Mouse (Mus musculus) forebrain, embryonic 16.5 days (tissue): ENCODE results near the gene Sh3glb2. TPM values are rescaled to one million over a fixed set of nuclear protein-coding genes. Genes with fewer than 3 reads are reported as not detected.

Experiments
- ATAC-seq: fragments of 200-750 bp; cut with Nextera tagmentation; 2 replicates; pipeline ENCODE4 v1.8.0; 2017; ENCODE audit warnings: mild to moderate bottlenecking, moderate library complexity
- H3K27ac ChIP-seq: fragments of 300-500 bp; sonication (generic); 2 replicates; pipeline ENCODE4 v1.5.1; 2014; ENCODE audit warnings: low read length, control low read depth
- H3K27me3 ChIP-seq: fragments of 300-500 bp; sonication (generic); replicated peaks from 2 replicates; pipeline ENCODE4 v1.6.1; 2014; ENCODE audit warnings: low read length; ENCODE audit not compliant: control insufficient read depth, insufficient read depth
- H3K36me3 ChIP-seq: fragments of 300-500 bp; sonication (generic); 2 replicates; pipeline ENCODE4 v1.6.1; 2014; ENCODE audit not compliant: control insufficient read depth, insufficient read depth
- H3K4me1 ChIP-seq: fragments of 300-500 bp; sonication (generic); replicated peaks from 2 replicates; pipeline ENCODE4 v1.6.1; 2014; ENCODE audit warnings: low read length; ENCODE audit not compliant: control insufficient read depth, insufficient read depth
- H3K4me2 ChIP-seq: fragments of 300-500 bp; sonication (generic); 2 replicates; pipeline ENCODE4 v1.6.1; 2014; ENCODE audit warnings: mild to moderate bottlenecking, low read length, control low read depth
- H3K4me3 ChIP-seq: fragments of 300-500 bp; sonication (generic); replicated peaks from 2 replicates; pipeline ENCODE4 v1.5.1; 2014; ENCODE audit warnings: mild to moderate bottlenecking, low read length, control low read depth
- H3K9ac ChIP-seq: fragments of 300-500 bp; sonication (generic); replicated peaks from 2 replicates; pipeline ENCODE4 v1.6.1; 2014; ENCODE audit warnings: low read depth, low read length, control low read depth
- H3K9me3 ChIP-seq: fragments of 300-500 bp; sonication (generic); 2 replicates; pipeline ENCODE4 v1.6.1; 2016; ENCODE audit warnings: low read length; ENCODE audit not compliant: control insufficient read depth
- WGBS: fragments of 180-500 bp; shearing (Covaris S2); extraction: QIAGEN DNeasy Blood & Tissue Kit; methylation state at CpG from one replicate; pipeline ENCODE4 v1.1.7; 2014; 5-methylcytosine and 5-hydroxymethylcytosine counted together
- polyA plus RNA-seq: library from polyadenylated mRNA; unstranded; fragments of >200 nt; fragmentation: Nextera tagmentation; extraction: Ambion mirVana; gene quantifications from 2 replicates; pipeline ENCODE4 v1.2.1, GENCODE M21; 2015

Gene Sh3glb2
- polyA plus RNA-seq, 1 experiment from 2014 or later = 203 TPM

GRCm38 (mm10) chr2:30351149-30351548, 8.0 kb downstream of the Sh3glb2 start:
- 79% methylated on average over 2 of the region's 2 CpGs for WGBS
- H3K4me3 ChIP-seq = no peak overlapping the region
- no peak overlapping the region for H3K9ac ChIP-seq
- no peak overlapping the region for H3K4me2 ChIP-seq
- H3K27ac ChIP-seq = no peak overlapping the region
- H3K36me3 ChIP-seq = peaks cover 7% of the 10 kb centered on the region
- no peaks in the 10 kb centered on the region for H3K27me3 ChIP-seq
- ATAC-seq = no peak
- no peaks in the 10 kb centered on the region for H3K9me3 ChIP-seq
- H3K4me1 ChIP-seq = 0 out of 2 replicates have a peak, but pooled peaks cover 2% of the 10 kb centered on the region

GRCm38 (mm10) chr2:30349196-30349595, 9.9 kb downstream of the Sh3glb2 start:
- ATAC-seq = no peak

GRCm38 (mm10) chr2:30345971-30346676, 13.0 kb downstream of the Sh3glb2 start:
- WGBS = 88% methylated on average over 7 of the region's 7 CpGs
- Histone ChIP-seq H3K27me3 (no peaks in the 10 kb centered on the region), H3K4me3 (no peak overlapping the region), H3K4me2 (no peak overlapping the region), H3K36me3 (peaks cover 40% of the 10 kb centered on the region), H3K9me3 (no peaks in the 10 kb centered on the region), H3K9ac (no peak overlapping the region), H3K27ac (no peak overlapping the region), H3K4me1 (no peaks in the 10 kb centered on the region)
- ATAC-seq = no peak

More at GRCm38 (mm10) chr2:30349196-30349595, 9.9 kb downstream of the Sh3glb2 start:
- H3K27me3 ChIP-seq = no peaks in the 10 kb centered on the region
- H3K27ac ChIP-seq = no peak overlapping the region
- no peaks in the 10 kb centered on the region for H3K4me1 ChIP-seq
- 96% methylated on average over 6 of the region's 6 CpGs for WGBS
- no peak overlapping the region for H3K4me3 ChIP-seq
- no peaks in the 10 kb centered on the region for H3K9me3 ChIP-seq
- H3K4me2 ChIP-seq = no peak overlapping the region
- no peak overlapping the region for H3K9ac ChIP-seq
- peaks cover 19% of the 10 kb centered on the region for H3K36me3 ChIP-seq

- H3K27ac ChIP-seq = no peak overlapping the region
- no peak overlapping the region for H3K4me2 ChIP-seq
- H3K9ac ChIP-seq = no peak overlapping the region
- H3K36me3 ChIP-seq = peaks cover 52% of the 10 kb centered on the region
- H3K4me3 ChIP-seq = no peak overlapping the region
- H3K27me3 ChIP-seq = no peaks in the 10 kb centered on the region
- H3K4me1 ChIP-seq = no peaks in the 10 kb centered on the region
- no peak for ATAC-seq
- WGBS = 59% methylated on average over 14 of the region's 14 CpGs
- H3K9me3 ChIP-seq = no peaks in the 10 kb centered on the region
Measured at GRCm38 (mm10) chr2:30343601-30344137, 15.5 kb downstream of the Sh3glb2 start.

GRCm38 (mm10) chr2:30342544-30342943, 16.6 kb downstream of the Sh3glb2 start:
- H3K27me3 ChIP-seq = no peaks in the 10 kb centered on the region
- H3K9ac ChIP-seq = no peak overlapping the region
- H3K9me3 ChIP-seq = no peaks in the 10 kb centered on the region
- H3K4me1 ChIP-seq = no peaks in the 10 kb centered on the region
- no peak overlapping the region for H3K27ac ChIP-seq
- H3K36me3 ChIP-seq = peaks cover 47% of the 10 kb centered on the region
- H3K4me2 ChIP-seq = no peak overlapping the region
- ATAC-seq = no peak
- no peak overlapping the region for H3K4me3 ChIP-seq
- 92% methylated on average over 7 of the region's 7 CpGs for WGBS

GRCm38 (mm10) chr2:30342061-30342460, 17.1 kb downstream of the Sh3glb2 start:
- Histone ChIP-seq H3K9ac (no peak overlapping the region), H3K4me1 (no peaks in the 10 kb centered on the region), H3K4me2 (no peak overlapping the region), H3K36me3 (peaks cover 52% of the 10 kb centered on the region), H3K27ac (no peak overlapping the region), H3K4me3 (no peak overlapping the region), H3K27me3 (no peaks in the 10 kb centered on the region), H3K9me3 (no peaks in the 10 kb centered on the region)
- 90% methylated on average over 3 of the region's 3 CpGs for WGBS
- ATAC-seq = no peak

DNA sequence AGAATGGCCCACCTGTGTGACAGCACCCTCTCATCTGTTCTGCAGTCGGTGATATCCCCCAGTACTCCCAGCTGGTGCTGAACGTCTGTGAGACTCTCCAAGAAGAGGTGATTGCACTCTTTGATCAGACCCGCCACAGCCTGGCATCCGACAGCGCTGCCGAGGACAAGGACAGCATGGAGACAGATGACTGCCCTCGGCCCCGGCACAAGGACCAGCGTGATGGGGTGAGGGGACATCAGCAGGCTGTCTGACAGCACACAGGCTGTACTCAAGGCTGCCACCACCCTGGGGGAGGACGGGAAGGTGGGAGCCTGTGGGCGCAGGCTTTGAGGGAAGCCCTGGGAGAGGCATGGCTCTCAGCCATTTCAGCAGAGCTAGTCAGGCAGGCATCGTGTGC, 22.0 kb downstream of the Sh3glb2 start:
- Histone ChIP-seq H3K9ac (no peak overlapping the region), H3K36me3 (peaks cover 52% of the 10 kb centered on the region), H3K4me3 (no peak overlapping the region), H3K4me2 (no peak overlapping the region), H3K9me3 (no peaks in the 10 kb centered on the region), H3K4me1 (no peaks in the 10 kb centered on the region), H3K27ac (no peak overlapping the region), H3K27me3 (no peaks in the 10 kb centered on the region)
- WGBS = 90% methylated on average over 12 of the region's 12 CpGs
- no peak for ATAC-seq

DNA sequence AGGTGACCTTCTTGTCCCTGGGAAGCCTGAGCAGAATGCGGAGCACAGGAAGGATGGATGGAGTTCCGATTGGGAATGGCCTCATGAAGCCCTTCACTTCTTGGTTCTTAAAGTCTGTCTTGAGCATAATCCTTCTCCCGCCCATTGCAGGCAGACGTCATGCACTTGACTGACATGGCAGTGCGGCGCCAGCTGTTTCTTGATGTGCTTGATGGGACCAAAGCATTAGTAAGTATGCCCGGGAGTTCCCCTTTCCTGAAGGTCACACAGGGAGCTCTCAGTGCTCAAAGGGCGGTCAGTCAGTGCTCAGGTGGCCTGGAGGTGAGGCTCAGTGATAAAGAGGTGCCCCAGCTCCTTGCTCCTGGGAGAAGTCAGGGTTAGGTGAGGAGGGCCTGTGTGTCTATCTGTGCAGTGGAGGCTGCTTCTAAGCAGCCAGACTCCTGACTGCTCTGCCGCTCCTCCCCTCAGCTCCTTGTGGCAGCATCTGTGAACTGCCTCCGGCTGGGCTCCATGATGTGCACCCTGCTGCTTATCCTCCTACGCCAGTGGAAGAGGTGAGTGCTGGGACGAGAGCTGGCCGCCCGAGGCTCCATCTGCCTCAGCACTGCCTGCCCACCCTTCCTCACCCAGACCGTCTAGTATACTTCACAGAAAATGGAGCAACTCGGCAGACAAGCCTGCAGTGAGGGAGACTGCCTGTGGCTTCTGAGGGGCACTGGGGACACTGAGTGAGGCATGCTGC, 22.8 kb downstream of the Sh3glb2 start:
- H3K9ac ChIP-seq = no peak overlapping the region
- no peaks in the 10 kb centered on the region for H3K9me3 ChIP-seq
- WGBS = 88% methylated on average over 16 of the region's 16 CpGs
- ATAC-seq = no peak
- no peak overlapping the region for H3K4me3 ChIP-seq
- no peak overlapping the region for H3K4me2 ChIP-seq
- no peaks in the 10 kb centered on the region for H3K4me1 ChIP-seq
- no peak overlapping the region for H3K27ac ChIP-seq
- peaks cover 47% of the 10 kb centered on the region for H3K36me3 ChIP-seq
- no peaks in the 10 kb centered on the region for H3K27me3 ChIP-seq

GRCm38 (mm10) chr2:30335324-30335723, 23.8 kb downstream of the Sh3glb2 start:
- Histone ChIP-seq H3K9me3 (no peaks in the 10 kb centered on the region), H3K9ac (no peak overlapping the region), H3K4me3 (no peak overlapping the region), H3K4me1 (no peaks in the 10 kb centered on the region), H3K27ac (no peak overlapping the region), H3K27me3 (no peaks in the 10 kb centered on the region), H3K36me3 (peaks cover 48% of the 10 kb centered on the region), H3K4me2 (no peak overlapping the region)
- 92% methylated on average over 2 of the region's 2 CpGs for WGBS
- no peak for ATAC-seq
